9 mouse cellular contexts compared by ENCODE assay signal in genomic region chr6:87788896-87789587, GRCm38 (mm10). TPM values are rescaled to one million over a fixed set of nuclear protein-coding genes. Genes with fewer than 3 reads are reported as not detected.
A peak's percentile ranks its signal among the peaks of the same experiment; 100 is the strongest.
DNase-seq lines count a peak whose midpoint lies in the region; ATAC-seq and TF ChIP-seq lines count a peak whose summit lies in the region.
"Had no signal": no experiment of that assay in that cellular context is flagged by ENCODE, and none has a peak within 500 bp of the region (broad histone marks: within the 10 kb centered on the region; RNA-seq: fewer than 3 reads in every experiment).

No protein-coding gene starts in this region.

- no peaks in the 10 kb centered on the region for H3K27me3 ChIP-seq in heart, embryonic 10.5 days (ENCODE audit: insufficient read depth, poor library complexity, severe bottlenecking)
- H3K27me3 ChIP-seq in intestine, embryonic 14.5 days (replicated peaks; ENCODE audit: control insufficient read depth, insufficient read depth, low read length), result no peaks in the 10 kb centered on the region
- H3K27me3 ChIP-seq in small intestine, adult 2 months (ENCODE audit: control insufficient read depth, insufficient read depth, low read length), result no peaks in the 10 kb centered on the region
- H3K27me3 ChIP-seq: Patski had no signal

- H3K36me3 ChIP-seq in heart, embryonic 10.5 days, result peaks cover 9% of the 10 kb centered on the region; the same call in 1 of the 2 replicates
- H3K36me3 ChIP-seq in intestine, embryonic 14.5 days (ENCODE audit: control insufficient read depth, insufficient read depth, low read length), result peaks cover 8% of the 10 kb centered on the region; the same call in 1 of the 2 replicates
- H3K36me3 ChIP-seq in small intestine, adult 2 months (ENCODE audit: control insufficient read depth, insufficient read depth, low read length), result peaks cover 25% of the 10 kb centered on the region

- DNase-seq in heart, embryonic 10.5 days (ENCODE audit: low spot score), result peak; percentile 72
- no peak for DNase-seq in heart, adult 8-10 months (ENCODE audit: low spot score)
- DNase-seq in adrenal gland, postnatal 10 days, result peak; percentile 73
- DNase-seq in intestine, embryonic 14.5 days (ENCODE audit: low spot score), result peak; percentile 62
- peak; percentile 69 to 73 for DNase-seq in lung, adult 18-20 months
- DNase-seq in c-Kit-positive CD71-positive TER-119-positive erythroid progenitor cells, embryonic 14.5 days (ENCODE audit: low spot score), result no peak
- no peak for DNase-seq in T-cell, adult 2 months (ENCODE audit: low spot score)

- ATAC-seq in intestine, embryonic 14.5 days (replicated peaks; ENCODE audit: low FRiP score, low TSS enrichment, low read depth), result peak; percentile 28; the same call in 1 of the 2 replicates
- ATAC-seq: Patski had no signal

- TF ChIP-seq CTCF in small intestine, adult 2 months (IDR thresholded peaks at IDR 0.05; ENCODE audit: extremely low read depth, insufficient read length, insufficient replicate concordance, low read depth, low read length), result no peak

- TF ChIP-seq POLR2A in small intestine, adult 2 months (IDR thresholded peaks at IDR 0.05; ENCODE audit: low read depth, low read length), result peak; percentile 38; the same call in 1 of the 2 replicates

- H3K9me3 ChIP-seq in heart, embryonic 10.5 days, result no peaks in the 10 kb centered on the region
- H3K9me3 ChIP-seq in intestine, embryonic 14.5 days (ENCODE audit: control insufficient read depth, low read length), result no peaks in the 10 kb centered on the region

- WGBS in heart, embryonic 10.5 days, result 63% methylated on average over 5 of the region's 5 CpGs
- 32% methylated on average over 5 of the region's 5 CpGs for WGBS in intestine, embryonic 14.5 days
- WGBS in small intestine, adult 2 months, result 9% methylated on average over 5 of the region's 5 CpGs

- H3K27ac ChIP-seq in heart, embryonic 10.5 days, result no peak overlapping the region; the same call in 1 of the 2 replicates
- H3K27ac ChIP-seq in intestine, embryonic 14.5 days (ENCODE audit: low read depth), result peak overlapping the region; percentile 65
- H3K27ac ChIP-seq in small intestine, adult 2 months (ENCODE audit: insufficient read depth, low read depth, low read length), result peak overlapping the region; percentile 70

- no peak overlapping the region for H3K4me3 ChIP-seq in heart, embryonic 10.5 days
- H3K4me3 ChIP-seq in intestine, embryonic 14.5 days (ENCODE audit: low read depth, low read length), result no peak overlapping the region
- H3K4me3 ChIP-seq in small intestine, adult 2 months (ENCODE audit: low read depth, low read length), result no peak overlapping the region

- H3K9ac ChIP-seq in intestine, embryonic 14.5 days (ENCODE audit: low read length), result no peak overlapping the region

- H3K4me2 ChIP-seq in intestine, embryonic 14.5 days (ENCODE audit: low read length), result no peak overlapping the region

- peaks cover 26% of the 10 kb centered on the region for H3K4me1 ChIP-seq in heart, embryonic 10.5 days
- H3K4me1 ChIP-seq in intestine, embryonic 14.5 days (replicated peaks; ENCODE audit: control insufficient read depth, insufficient read depth, low read length), result peaks cover 9% of the 10 kb centered on the region
- H3K4me1 ChIP-seq in small intestine, adult 2 months (ENCODE audit: control insufficient read depth, insufficient read depth, insufficient read length, low read length), result peaks cover 49% of the 10 kb centered on the region

RNA-seq across cellular contexts. Expression of gene Gp9, which starts 11.2 kb away (rescaled TPM):
- polyA plus RNA-seq in heart, embryonic 10.5 days (2016; fragmentation: Nextera tagmentation; extraction: Ambion mirVana), result 4.8 and 6.2 TPM in 2 replicates
- 1 to 10 TPM in 3 of 4 experiments, under 1 TPM in 1; 0.81 to 3.6 (median 1.6) TPM for total RNA-seq in heart, adult 8-10 months (2022)
- total RNA-seq in adrenal gland, postnatal 10 days (2021), result 1 to 10 TPM; 1.1 to 1.3 TPM
- 1.1 and 3.3 TPM in 2 replicates for polyA plus RNA-seq in intestine, embryonic 14.5 days (2014; fragmentation: Nextera tagmentation; extraction: Ambion mirVana)
- polyA plus RNA-seq in small intestine, adult 2 months (2012; rRNA removed), result 1.7 TPM in 1 of 2 replicates, not detected in the other
- polyA plus RNA-seq: Patski had no signal

RNA-seq across cellular contexts. Expression of gene Rab43, which starts 22.9 kb away (rescaled TPM):
- polyA plus RNA-seq in heart, embryonic 10.5 days (2016; fragmentation: Nextera tagmentation; extraction: Ambion mirVana), result 4.4 and 5.1 TPM in 2 replicates
- total RNA-seq in heart, adult 8-10 months (2022), result 10 to 100 TPM in 1 of 4 experiments, 1 to 10 TPM in 3; 7.9 to 13.3 (median 9.0) TPM
- total RNA-seq in adrenal gland, postnatal 10 days (2021), result 10 to 100 TPM; 30.4 to 46.1 TPM
- 9.8 and 11.7 TPM in 2 replicates for polyA plus RNA-seq in intestine, embryonic 14.5 days (2014; fragmentation: Nextera tagmentation; extraction: Ambion mirVana)
- 47.2 and 58.4 TPM in 2 replicates for polyA plus RNA-seq in small intestine, adult 2 months (2012; rRNA removed)

RNA-seq across cellular contexts. Expression of gene Gm45140, which starts 46.6 kb away (rescaled TPM):
- 2.3 and 2.5 TPM in 2 replicates for polyA plus RNA-seq in heart, embryonic 10.5 days (2016; fragmentation: Nextera tagmentation; extraction: Ambion mirVana)
- 1 to 10 TPM in 1 of 4 experiments, under 1 TPM in 1, not detected in 2; 0.24 to 1.9 TPM for total RNA-seq in heart, adult 8-10 months (2022)
- total RNA-seq in adrenal gland, postnatal 10 days (2021), result 1 to 10 TPM; 2.0 to 6.6 TPM
- 2.6 and 3.7 TPM in 2 replicates for polyA plus RNA-seq in intestine, embryonic 14.5 days (2014; fragmentation: Nextera tagmentation; extraction: Ambion mirVana)
- polyA plus RNA-seq in small intestine, adult 2 months (2012; rRNA removed), result 0.34 and 0.47 TPM in 2 replicates

RNA-seq across cellular contexts. Expression of gene Isy1, which starts 49.6 kb away (rescaled TPM):
- 31.6 and 44.0 TPM in 2 replicates for polyA plus RNA-seq in heart, embryonic 10.5 days (2016; fragmentation: Nextera tagmentation; extraction: Ambion mirVana)
- total RNA-seq in heart, adult 8-10 months (2022), result 10 to 100 TPM; 18.4 to 28.1 (median 20.6) TPM
- 10 to 100 TPM; 32.3 to 34.9 TPM for total RNA-seq in adrenal gland, postnatal 10 days (2021)
- polyA plus RNA-seq in intestine, embryonic 14.5 days (2014; fragmentation: Nextera tagmentation; extraction: Ambion mirVana), result 51.0 and 52.3 TPM in 2 replicates
- polyA plus RNA-seq in small intestine, adult 2 months (2012; rRNA removed), result 2.2 and 6.7 TPM in 2 replicates

RNA-seq across cellular contexts. Expression of gene Efcc1, which starts 58.4 kb away (rescaled TPM):
- 0.21 and 0.25 TPM in 2 replicates for polyA plus RNA-seq in heart, embryonic 10.5 days (2016; fragmentation: Nextera tagmentation; extraction: Ambion mirVana)
- total RNA-seq in heart, adult 8-10 months (2022), result 1 to 10 TPM in 3 of 4 experiments, under 1 TPM in 1; 0.53 to 1.2 (median 1.1) TPM
- total RNA-seq in adrenal gland, postnatal 10 days (2021), result 1 to 10 TPM; 1.1 to 1.4 TPM
- 0.59 and 1.4 TPM in 2 replicates for polyA plus RNA-seq in intestine, embryonic 14.5 days (2014; fragmentation: Nextera tagmentation; extraction: Ambion mirVana)
- 2.6 and 4.0 TPM in 2 replicates for polyA plus RNA-seq in small intestine, adult 2 months (2012; rRNA removed)

Comparison
In these comparisons a context has a peak if more than half of its experiments do, and no peak if none do; other contexts are left out.
1. DNase-seq: peak in heart, embryonic 10.5 days (single experiment), adrenal gland, postnatal 10 days (single experiment), intestine, embryonic 14.5 days (single experiment) and lung, adult 18-20 months (2 of 2); none in heart, adult 8-10 months (single experiment), c-Kit-positive CD71-positive TER-119-positive erythroid progenitor cells, embryonic 14.5 days (single experiment) and T-cell, adult 2 months (single experiment).